Mouse (Mus musculus): Measurements from ENCODE around the gene Fgf6. TPM values are rescaled to one million over a fixed set of nuclear protein-coding genes. Genes with fewer than 3 reads are reported as not detected.

Gene Fgf6
- polyA plus RNA-seq (2015; fragmentation: Nextera tagmentation; extraction: Ambion mirVana) = not detected in 2 replicates

GRCm38 (mm10) chr6:127014906-127015770 lies at the start of gene Fgf6:
Gene Fgf6, plus strand, starts transcription at chr6:127015586.
- H3K27me3 ChIP-seq (replicated peaks; ENCODE audit: control insufficient read depth, insufficient read depth, low read length) = no peaks in the 10 kb centered on the region; the same call in 1 of the 2 replicates
- no peak within 1 kb of the TSS for H3K9ac ChIP-seq (ENCODE audit: low read depth, low read length)
- no peak within 1 kb of the TSS for H3K4me3 ChIP-seq (ENCODE audit: low read depth, low read length)
- no peak for ATAC-seq
- H3K9me3 ChIP-seq (ENCODE audit: control insufficient read depth) = no peaks in the 10 kb centered on the region
- no peak within 1 kb of the TSS for H3K27ac ChIP-seq (ENCODE audit: low read depth, low read length)
- WGBS = 76% methylated on average over 26 of the region's 26 CpGs
- TF ChIP-seq CTCF (IDR thresholded peaks at IDR 0.05; ENCODE audit: low read depth) = no peak
- H3K4me2 ChIP-seq (replicated peaks; ENCODE audit: low read depth) = no peak within 1 kb of the TSS
- H3K4me1 ChIP-seq (replicated peaks; ENCODE audit: control insufficient read depth, insufficient read depth, low read length) = no peaks in the 10 kb centered on the region
- H3K36me3 ChIP-seq (ENCODE audit: control insufficient read depth, insufficient read depth) = no peaks in the 10 kb centered on the region

DNA sequence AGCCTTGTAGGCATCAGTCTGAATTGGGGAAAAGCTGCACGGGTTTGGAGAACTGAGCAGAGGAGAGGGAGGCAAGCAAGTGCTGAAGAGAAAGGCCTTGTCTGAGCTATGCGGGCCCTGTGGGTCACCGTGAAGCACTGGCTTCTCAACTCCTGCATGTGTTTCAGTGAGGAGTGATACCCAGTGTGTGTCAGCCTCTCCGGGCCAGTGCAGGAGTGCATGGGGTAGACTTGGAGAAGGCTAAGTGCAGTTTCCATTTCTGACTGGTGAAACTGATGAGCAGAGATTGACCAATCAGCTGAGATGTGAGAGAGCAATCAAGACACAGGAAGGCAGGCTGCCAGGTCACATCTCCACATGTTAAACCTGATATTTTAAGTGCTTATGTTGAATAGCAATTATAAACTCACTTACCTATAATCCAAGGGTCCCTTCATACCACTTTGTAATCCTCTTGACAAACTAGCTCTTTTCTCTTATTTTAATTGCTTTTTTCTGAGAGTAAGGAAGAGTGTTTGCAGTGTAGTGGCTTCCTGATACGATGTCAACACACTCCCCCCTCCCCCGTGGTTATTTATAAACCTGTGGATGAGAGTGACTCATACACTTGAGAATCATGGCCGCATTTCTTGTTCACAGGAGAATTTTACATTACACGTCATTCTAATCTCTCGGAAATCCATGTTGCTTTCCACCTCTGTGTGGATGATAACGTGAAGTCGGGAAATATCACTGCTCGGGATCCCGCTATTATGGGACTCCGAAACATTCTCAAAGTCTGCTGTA lies 49.0 kb upstream of the Fgf6 start:
- 81% methylated on average over 14 of the region's 14 CpGs for whole genome bisulfite sequencing
- Histone ChIP-seq H3K27me3 (replicated peaks; ENCODE audit: control insufficient read depth, insufficient read depth, low read length) (no peaks in the 10 kb centered on the region), H3K27ac (ENCODE audit: low read depth, low read length) (no peak overlapping the region), H3K9me3 (ENCODE audit: control insufficient read depth) (no peaks in the 10 kb centered on the region), H3K4me1 (replicated peaks; ENCODE audit: control insufficient read depth, insufficient read depth, low read length) (no peaks in the 10 kb centered on the region), H3K36me3 (ENCODE audit: control insufficient read depth, insufficient read depth) (peaks cover 44% of the 10 kb centered on the region), H3K4me3 (ENCODE audit: low read depth, low read length) (no peak overlapping the region), H3K4me2 (replicated peaks; ENCODE audit: low read depth) (no peak overlapping the region), H3K9ac (ENCODE audit: low read depth, low read length) (no peak overlapping the region)
- no peak for TF ChIP-seq CTCF (IDR thresholded peaks at IDR 0.05; ENCODE audit: low read depth)
- no peak for ATAC-seq

DNA sequence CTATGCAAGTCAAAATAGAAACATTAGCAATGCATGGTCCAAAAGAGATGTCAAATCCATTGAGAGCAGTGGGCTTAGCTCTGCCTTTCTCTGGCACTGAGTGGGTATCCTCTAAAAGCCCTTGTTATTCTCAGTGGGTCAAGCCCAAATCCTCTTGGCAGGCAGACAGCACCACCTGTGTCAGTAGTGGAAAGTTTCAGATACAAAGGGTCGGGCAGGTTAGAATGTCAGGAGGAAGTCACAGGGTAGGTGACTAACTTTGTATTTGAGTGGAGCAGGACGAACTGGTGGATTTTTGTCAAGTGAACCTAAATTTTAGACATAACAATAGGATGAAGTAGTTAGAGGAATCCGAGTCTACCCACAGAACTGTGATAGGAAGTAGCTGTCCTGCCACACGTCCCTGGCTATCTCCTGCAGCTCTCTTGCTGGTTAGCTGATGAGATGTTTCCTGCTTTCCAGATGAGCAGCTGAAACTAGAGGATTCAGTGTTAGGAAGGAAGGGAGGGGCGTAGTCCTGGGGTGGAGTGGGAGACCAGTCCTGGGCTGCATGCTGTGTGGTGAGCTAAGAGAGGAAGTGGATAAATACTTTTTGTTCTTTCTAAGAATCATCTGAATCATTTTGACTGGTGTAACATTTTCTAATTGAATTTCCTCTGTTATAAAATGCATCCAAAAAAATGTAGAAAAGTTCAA lies 33.7 kb upstream of the Fgf6 start:
- WGBS = 39% methylated on average over 5 of the region's 5 CpGs
- Histone ChIP-seq H3K4me2 (replicated peaks; ENCODE audit: low read depth) (no peak overlapping the region), H3K27ac (ENCODE audit: low read depth, low read length) (no peak overlapping the region), H3K27me3 (replicated peaks; ENCODE audit: control insufficient read depth, insufficient read depth, low read length) (no peaks in the 10 kb centered on the region), H3K4me1 (replicated peaks; ENCODE audit: control insufficient read depth, insufficient read depth, low read length) (no peaks in the 10 kb centered on the region), H3K9ac (ENCODE audit: low read depth, low read length) (no peak overlapping the region), H3K9me3 (ENCODE audit: control insufficient read depth) (no peaks in the 10 kb centered on the region), H3K4me3 (ENCODE audit: low read depth, low read length) (no peak overlapping the region), H3K36me3 (ENCODE audit: control insufficient read depth, insufficient read depth) (no peaks in the 10 kb centered on the region)
- TF ChIP-seq CTCF (IDR thresholded peaks at IDR 0.05; ENCODE audit: low read depth) = no peak
- no peak for ATAC-seq

- Histone ChIP-seq H3K36me3 (ENCODE audit: control insufficient read depth, insufficient read depth) (no peaks in the 10 kb centered on the region), H3K9me3 (ENCODE audit: control insufficient read depth) (no peaks in the 10 kb centered on the region), H3K9ac (ENCODE audit: low read depth, low read length) (no peak overlapping the region), H3K27me3 (replicated peaks; ENCODE audit: control insufficient read depth, insufficient read depth, low read length) (no peaks in the 10 kb centered on the region), H3K4me1 (replicated peaks; ENCODE audit: control insufficient read depth, insufficient read depth, low read length) (no peaks in the 10 kb centered on the region), H3K4me3 (ENCODE audit: low read depth, low read length) (no peak overlapping the region), H3K27ac (ENCODE audit: low read depth, low read length) (no peak overlapping the region), H3K4me2 (replicated peaks; ENCODE audit: low read depth) (no peak overlapping the region)
- no peak for TF ChIP-seq CTCF (IDR thresholded peaks at IDR 0.05; ENCODE audit: low read depth)
- no peak for ATAC-seq
- 53% methylated on average over 2 of the region's 2 CpGs for WGBS
These were observed 21.7 kb upstream of the Fgf6 start for GRCm38 (mm10) chr6:126993676-126994075.

GRCm38 (mm10) chr6:126995494-126995893 lies 19.9 kb upstream of the Fgf6 start:
- WGBS = 79% methylated on average over 3 of the region's 3 CpGs
- Histone ChIP-seq H3K4me1 (replicated peaks; ENCODE audit: control insufficient read depth, insufficient read depth, low read length) (no peaks in the 10 kb centered on the region), H3K36me3 (ENCODE audit: control insufficient read depth, insufficient read depth) (no peaks in the 10 kb centered on the region), H3K9ac (ENCODE audit: low read depth, low read length) (no peak overlapping the region), H3K27ac (ENCODE audit: low read depth, low read length) (no peak overlapping the region), H3K4me3 (ENCODE audit: low read depth, low read length) (no peak overlapping the region), H3K27me3 (replicated peaks; ENCODE audit: control insufficient read depth, insufficient read depth, low read length) (no peaks in the 10 kb centered on the region), H3K9me3 (ENCODE audit: control insufficient read depth) (no peaks in the 10 kb centered on the region), H3K4me2 (replicated peaks; ENCODE audit: low read depth) (no peak overlapping the region)
- ATAC-seq = no peak
- TF ChIP-seq CTCF (IDR thresholded peaks at IDR 0.05; ENCODE audit: low read depth) = no peak

GRCm38 (mm10) chr6:126996399-126996798 lies 19.0 kb upstream of the Fgf6 start:
- WGBS = 69% methylated on average over 5 of the region's 5 CpGs
- no peak overlapping the region for H3K4me2 ChIP-seq (replicated peaks; ENCODE audit: low read depth)
- H3K9ac ChIP-seq (ENCODE audit: low read depth, low read length) = no peak overlapping the region
- H3K36me3 ChIP-seq (ENCODE audit: control insufficient read depth, insufficient read depth) = no peaks in the 10 kb centered on the region
- ATAC-seq = no peak
- no peak for TF ChIP-seq CTCF (IDR thresholded peaks at IDR 0.05; ENCODE audit: low read depth)
- H3K9me3 ChIP-seq (ENCODE audit: control insufficient read depth) = no peaks in the 10 kb centered on the region
- H3K27me3 ChIP-seq (replicated peaks; ENCODE audit: control insufficient read depth, insufficient read depth, low read length) = no peaks in the 10 kb centered on the region
- H3K4me3 ChIP-seq (ENCODE audit: low read depth, low read length) = no peak overlapping the region
- H3K4me1 ChIP-seq (replicated peaks; ENCODE audit: control insufficient read depth, insufficient read depth, low read length) = no peaks in the 10 kb centered on the region
- no peak overlapping the region for H3K27ac ChIP-seq (ENCODE audit: low read depth, low read length)

Data from intestine, postnatal 0 days (tissue).